Mouse (Mus musculus): ENCODE data around the gene Tusc2.

The Tusc2 gene

DNA sequence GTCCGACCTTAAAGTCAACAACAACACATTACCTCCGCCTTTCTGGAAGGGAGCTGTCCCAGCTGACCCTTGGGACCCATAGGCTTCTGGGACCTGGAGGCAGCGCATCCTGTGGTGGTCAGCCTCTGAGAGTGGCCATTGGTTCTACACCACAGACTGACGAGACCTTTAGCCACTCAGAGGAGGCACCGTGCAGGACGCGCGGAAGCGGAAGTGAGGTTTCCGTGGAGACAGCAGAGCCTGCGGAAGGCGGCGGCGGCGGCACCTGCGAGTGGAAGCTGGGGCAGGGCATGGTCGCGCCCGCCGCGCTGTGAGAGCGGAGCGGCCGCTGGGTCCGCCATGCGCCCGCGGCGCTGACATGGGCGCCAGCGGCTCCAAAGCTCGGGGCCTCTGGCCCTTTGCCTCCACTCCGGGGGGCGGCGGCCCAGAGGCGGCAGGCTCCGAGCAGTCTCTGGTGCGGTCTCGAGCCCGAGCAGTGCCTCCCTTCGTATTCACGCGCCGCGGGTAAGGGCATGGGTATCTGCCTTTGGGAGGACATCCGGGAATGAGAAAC, at the start of gene Tusc2:
TSS of gene Tusc2 (plus strand) at position 227 of the 553 bp plus-strand sequence.
- peak; percentile 91 for DNase-seq

DNA sequence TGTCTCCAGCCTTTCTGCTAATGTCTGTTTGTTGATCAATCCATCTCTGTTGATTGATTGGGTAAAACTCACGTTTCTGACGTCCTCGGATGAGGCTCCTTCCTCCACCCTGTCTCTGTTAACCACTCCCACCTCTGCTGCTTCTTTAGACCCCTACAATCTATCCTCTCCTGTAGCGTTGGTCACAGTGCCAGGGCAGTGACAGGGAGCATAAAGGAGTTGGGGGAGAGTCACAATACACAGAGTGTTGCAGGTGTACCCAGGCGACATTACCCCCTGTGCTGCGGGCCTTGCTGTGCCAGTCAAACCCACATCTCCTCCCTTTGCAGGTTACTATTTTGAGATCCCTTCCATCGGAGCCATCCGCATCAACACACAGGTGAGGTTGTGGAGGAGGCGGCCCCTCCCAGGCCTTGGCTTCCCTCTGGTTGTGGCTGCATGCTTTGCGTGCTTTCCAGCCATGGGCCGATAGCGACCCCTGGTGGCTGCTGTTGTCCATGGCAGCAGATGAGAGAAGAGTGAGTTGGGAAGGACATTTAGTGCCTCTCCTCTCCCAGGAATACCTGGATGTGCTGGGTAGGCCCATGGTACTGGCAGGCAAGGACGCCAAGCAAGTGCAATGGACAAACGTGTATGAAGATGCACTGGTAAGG, 48.6 kb upstream of the Tusc2 start:
- DNase-seq, result peak; percentile 91

DNA sequence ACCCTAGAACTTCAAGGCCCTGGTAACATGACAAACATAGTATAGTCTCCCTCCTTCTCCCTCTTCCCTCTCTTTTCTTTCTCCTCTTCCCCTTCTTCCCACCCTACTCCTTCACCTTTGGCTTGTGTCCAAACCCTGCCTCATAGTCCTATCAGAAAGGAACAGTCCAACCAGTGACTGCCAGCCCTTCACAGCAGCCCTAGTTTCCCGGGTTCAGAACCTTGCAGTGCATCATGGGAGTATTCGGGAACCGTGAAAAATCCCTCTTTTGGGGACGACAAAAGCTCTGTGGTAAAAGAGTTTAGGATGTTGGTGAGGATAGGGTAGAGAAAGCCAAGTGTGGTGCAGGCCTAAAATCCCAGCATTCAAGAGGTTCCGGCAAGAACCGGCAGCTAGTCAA, 42.7 kb upstream of the Tusc2 start:
- DNase-seq, result no peak

DNA sequence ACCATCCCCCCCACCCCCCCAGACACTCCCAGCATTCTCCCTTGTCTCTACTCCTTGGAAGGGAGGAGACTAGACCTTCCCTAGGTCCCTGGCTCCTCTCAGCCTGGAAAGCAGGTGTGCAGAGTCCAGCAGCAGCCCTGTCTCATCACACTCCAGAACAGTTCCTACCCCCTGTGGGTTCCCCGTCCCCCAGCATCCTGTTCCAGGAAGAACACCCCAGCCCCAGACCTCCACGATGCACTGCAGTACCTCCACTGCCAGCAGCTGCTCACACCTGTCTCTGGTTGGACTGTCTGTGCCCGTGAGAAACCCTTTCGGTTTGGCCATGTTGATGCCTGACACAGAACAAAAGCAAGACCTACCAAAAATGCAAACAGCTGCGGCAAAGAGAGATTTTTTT, 41.9 kb upstream of the Tusc2 start:
- DNase-seq, result no peak

DNA sequence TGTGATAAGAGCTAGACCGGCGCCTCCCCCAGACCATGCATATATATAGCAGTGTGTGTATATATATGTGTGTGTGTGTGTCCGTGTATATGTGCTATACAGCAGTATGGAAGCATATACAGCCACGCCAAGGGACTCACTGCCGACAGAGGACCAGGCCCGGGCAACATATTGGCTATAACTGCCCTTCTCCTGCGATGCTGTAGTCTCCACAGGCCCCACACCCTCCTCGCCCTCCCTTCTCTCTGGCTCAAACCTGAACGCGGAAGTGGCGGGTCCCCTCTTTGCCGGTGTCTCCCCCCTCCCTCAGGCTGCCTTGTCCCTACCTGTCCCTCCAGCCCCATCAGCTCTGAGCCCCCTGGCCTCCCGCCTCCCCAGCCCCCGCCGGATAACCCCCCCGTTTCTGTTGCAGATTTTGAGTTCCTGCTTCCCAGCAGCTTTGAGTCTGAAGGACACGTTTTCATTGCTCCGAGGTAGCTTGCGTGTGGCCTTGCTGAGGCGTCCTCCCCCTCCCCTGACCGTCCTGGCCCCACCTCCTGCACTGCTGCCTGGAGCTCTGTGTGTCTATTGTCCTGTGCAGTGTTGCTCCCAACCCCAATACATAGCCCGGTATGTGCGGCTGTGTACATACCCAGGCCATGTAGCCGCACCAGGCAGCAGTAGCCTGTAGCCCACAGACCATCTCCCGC, 41.2 kb upstream of the Tusc2 start:
- no peak for DNase-seq

DNA sequence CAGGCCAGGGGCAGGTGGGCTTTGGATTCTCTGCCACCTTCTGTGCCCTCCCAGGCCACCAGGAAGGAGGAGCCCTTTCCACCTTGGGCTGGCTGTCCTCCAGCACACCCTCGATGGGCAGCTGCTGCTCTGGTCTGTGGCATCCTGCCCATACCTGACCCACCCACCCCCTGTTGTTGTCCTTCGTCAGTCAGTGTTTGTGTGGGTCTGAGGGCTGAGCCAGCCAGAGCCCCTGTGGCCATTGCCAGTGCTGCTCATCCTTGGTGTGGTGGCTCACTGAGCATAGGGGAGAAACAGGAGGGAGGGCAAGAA, 40.7 kb upstream of the Tusc2 start:
- no peak for DNase-seq

DNA sequence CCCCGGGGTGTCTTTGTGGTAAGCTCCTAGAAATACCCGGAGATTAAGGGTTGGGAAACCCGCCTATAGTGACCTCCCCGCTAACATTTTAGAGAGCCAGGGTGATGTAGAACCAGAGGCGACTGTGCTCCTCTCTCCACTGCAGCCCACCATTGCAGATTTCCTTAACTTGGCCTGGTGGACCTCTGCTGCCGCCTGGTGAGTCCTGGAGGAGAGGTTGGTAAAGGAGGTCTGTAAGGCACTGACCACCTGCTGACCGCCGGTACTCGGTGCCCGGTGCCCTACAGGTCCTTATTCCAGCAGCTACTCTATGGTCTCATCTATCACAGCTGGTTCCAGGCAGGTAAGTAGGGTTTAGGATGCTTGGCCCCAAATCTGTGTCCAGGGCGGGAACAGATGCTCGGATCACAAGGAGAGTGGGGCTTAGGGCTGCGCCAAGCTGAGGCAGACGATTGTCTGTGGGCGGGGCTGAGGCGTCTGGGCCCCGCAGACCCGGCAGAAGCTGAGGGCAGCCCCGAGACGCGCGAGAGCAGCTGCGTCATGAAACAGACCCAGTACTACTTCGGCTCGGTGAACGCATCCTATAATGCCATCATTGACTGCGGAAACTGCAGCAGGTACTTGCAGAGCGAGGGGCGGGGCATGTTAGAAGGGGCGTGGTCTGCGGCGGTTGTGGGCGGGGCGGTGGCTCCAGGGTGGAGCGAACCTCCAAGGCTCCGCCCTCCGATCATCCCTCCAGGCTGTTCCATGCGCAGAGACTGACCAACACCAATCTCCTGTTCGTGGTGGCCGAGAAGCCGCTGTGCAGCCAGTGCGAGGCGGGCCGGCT, 36.6 kb upstream of the Tusc2 start:
- DNase-seq, result no peak

DNA sequence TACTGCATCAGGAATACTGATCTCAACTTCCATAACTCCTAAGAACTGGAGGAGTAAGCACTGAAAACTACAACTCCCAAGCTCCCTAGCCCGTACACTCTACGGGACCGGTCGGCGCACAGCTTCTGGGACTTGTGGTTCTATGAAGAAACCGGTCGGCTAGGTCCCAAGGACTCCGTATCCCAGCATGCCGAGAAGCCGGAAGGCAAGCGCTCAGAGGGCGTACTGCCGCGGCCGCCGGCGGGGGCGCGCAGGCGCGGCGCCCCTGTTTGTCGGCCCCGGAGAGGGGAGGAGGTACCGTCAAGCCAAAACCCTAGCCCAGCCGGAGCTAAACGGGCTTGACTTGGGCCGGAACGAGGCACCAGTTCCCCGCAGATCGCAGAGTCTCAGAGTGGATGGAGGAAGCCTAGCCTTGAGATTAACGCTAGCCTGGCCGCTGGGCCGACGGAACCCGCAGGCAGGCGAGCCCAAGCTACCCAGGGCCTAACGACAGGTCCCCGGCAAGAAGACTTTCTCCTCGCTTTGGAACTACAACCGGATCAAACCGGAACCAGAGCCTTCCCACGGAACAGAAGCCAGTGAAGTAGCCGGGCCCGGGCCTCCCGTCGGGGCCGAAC, 29.2 kb upstream of the Tusc2 start, which contains the start of gene Tmem115:
TSS of gene Tmem115 (plus strand) at position 155 of the 617 bp plus-strand sequence.
- peak; percentile 91 for DNase-seq

DNA sequence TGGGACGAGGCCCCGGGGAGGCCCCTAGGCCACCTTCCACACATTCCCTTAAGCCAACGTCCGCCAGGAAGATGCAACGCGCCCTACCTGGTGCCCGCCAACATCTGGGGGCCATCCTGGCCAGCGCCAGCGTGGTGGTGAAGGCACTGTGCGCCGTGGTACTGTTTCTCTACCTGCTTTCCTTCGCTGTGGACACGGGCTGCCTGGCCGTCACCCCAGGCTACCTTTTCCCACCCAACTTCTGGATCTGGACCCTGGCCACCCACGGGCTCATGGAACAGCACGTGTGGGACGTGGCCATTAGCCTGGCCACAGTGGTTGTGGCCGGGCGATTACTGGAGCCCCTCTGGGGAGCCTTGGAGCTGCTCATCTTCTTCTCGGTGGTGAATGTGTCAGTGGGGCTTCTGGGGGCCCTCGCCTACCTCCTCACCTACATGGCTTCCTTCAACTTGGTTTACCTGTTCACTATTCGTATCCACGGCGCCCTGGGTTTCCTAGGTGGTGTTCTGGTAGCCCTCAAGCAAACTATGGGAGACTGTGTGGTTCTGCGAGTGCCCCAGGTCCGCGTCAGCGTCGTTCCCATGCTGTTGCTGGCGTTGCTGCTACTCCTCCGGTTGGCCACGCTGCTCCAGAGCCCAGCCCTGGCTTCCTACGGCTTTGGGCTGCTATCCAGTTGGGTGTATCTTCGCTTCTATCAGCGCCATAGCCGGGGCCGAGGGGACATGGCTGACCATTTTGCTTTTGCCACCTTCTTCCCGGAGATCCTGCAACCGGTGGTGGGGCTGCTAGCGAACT, 28.4 kb upstream of the Tusc2 start:
- DNase-seq, result no peak

DNA sequence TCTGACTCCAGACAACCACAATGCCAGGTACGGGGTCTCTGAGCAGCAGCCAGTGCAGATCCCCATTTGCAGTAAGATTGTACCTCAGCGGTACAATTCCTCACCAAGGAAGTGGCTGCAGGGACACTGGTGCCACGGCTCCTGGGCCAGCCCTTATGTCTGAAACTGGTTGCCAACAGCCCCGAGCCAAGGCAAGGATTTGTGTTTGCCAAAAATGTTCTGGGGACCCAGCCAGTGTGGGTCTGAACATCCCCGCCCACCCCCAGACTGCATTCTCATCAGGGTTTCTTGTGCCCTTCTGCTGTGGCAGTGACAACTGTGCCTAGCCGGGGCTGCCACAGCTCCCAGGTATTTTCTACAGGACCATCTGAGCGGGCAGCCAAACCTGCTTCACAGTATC, 24.8 kb upstream of the Tusc2 start:
- no peak for DNase-seq

DNA sequence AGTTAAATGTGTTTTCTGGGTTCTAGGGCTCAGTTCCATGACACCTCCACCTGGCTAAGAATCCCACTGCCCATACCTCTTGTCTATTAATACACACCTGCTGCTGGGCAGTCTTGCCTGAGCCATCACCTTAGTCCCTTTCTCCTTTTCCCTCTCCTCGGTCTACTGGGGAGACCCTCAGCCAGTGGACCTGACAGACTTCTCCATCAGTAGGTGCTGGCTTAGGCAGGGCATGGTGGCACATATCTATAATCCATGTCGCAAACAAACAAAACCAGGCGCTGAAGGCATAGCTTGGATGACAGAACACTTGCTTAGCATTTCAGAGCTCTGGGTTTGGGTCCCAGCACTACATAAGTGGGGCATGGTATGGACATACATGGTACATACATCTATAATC, 24.3 kb upstream of the Tusc2 start:
- no peak for DNase-seq

DNA sequence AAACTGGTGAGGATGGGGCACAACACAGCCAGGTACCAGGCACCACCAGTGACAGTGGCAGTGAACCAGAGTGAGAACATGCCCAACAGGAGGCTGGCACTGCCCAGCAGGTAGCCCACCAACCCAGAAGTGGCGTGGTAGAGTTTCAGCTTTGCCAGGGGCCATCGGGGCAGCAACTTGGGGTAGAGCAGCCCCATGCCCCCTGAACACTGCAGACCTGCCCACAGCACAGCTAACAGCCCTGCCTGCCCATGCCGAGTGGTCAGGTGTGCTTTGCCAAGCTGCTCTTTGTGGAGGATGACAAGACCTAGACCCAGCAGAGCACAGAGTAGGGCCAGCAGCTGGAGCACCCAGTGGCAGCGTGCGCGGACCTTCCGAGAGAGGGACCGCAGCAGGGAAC, 23.1 kb upstream of the Tusc2 start:
- peak; percentile 32 for DNase-seq

DNA sequence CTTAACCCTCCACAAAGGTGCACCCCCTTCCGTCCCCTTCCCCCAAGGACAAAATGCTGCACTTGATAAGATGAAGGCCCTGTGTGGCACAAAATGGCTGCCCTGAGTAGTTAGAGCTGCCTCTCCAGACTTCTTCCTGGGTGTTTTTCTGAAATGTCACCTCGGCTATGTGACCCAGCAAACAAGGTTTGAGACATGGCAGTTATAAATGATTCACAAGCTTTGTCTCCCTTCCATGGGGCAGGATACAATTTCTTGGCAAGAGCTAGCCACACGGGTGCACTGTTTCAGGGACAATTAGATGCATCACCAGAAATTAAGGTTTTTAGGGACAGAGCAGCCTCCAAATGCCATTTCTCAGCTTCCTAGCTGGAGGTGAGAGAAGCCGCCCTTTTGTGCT, 22.6 kb upstream of the Tusc2 start:
- peak; percentile 18 for DNase-seq

DNA sequence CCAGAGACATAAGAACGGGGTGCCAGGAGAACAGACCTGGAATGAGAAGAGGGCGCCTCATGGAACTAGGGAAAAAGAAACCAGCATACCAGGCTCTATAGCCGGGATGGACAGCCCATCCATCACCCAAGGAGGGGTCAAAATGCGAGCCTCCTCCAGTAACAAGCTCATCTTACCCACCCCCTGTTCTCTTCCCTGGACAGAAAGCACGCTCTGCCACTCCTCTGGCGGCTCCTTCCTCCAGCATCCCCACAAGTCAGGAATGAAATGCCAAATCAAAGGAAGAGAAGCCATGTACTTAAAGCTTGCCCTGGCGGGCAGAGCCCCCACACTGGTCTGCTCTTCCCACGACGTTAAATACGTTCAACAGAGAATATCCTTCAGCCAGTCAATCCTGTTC, 22.1 kb upstream of the Tusc2 start:
- no peak for DNase-seq

DNA sequence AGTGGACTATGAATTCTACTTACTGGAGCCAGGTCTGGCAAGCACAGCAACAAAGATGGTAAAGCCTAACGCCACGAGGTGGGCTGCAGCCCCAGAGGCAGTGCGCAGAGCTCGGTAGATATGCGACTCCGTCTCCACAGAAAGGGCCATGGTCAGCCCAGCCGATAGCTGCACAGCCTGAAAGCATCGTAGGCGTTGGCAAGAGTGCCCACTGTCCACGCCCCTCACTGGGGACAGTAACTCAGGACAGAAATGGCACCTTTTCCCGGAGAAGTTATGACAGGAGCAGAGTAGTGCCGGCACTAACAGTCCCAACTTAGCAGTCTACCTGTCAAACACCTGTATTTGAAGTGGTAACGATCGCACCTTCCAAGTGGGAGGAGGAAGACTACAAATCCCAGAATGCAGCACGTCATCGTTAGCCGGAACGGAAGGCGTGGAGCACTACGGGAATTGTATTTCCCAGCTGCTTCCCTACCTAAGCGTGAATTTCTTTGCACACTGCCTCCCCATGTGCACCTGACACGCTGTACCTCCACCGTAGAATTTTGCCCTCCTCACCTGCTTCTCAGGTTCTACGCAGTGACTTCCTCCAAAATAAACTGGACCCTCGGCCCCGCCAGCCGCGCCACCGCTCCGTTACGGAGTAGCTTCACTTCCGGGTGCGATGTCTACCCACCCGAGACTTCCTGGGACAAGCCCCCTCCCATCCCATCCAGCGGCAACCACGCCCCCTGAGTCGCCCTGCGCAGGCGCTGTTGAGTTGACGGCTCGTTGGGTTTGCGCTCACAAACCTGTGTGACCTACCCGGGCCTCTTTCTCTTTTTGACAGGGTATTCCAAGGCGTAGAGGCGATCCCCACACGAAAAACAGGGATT, 21.3 kb upstream of the Tusc2 start, which contains the start of the genes Cyb561d2 and Nprl2:
TSS of gene Cyb561d2 (minus strand) at position 720 of the 878 bp plus-strand sequence.
TSS of gene Nprl2 (plus strand) at position 753 of the 878 bp plus-strand sequence.
- DNase-seq, result peak; percentile 94

DNA sequence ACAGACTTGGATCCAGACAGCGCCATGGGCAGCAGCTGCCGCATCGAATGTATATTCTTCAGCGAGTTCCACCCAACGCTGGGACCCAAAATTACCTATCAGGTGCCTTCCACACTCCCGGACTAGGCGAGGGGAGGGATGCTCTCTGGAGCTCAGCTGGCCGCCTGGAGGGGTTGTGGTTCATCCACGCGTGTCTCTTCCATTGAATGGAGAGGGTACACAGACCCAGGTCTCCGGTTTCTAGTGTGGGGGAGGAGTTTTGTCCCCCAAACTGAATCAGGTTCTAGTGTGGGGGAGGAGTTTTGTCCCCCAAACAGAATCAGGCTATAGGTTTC, 20.7 kb upstream of the Tusc2 start:
- no peak for DNase-seq

DNA sequence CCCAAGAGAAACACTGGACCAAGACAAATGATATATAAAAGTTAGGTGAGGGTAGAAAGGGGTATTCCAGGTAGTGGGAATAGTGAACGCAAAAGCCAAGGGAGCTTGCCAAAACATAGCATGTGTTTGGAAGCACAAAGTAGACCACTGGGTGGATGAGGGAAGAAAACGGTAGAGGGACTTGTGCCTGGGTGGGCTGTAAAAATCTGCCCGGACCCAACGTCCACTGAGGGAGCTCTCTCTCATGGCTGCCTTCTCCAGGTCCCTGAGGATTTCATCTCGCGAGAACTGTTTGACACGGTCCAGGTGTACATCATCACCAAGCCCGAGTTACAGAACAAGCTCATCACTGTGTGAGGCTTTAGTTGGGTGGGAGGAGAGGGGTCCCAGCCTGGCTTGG, 20.3 kb upstream of the Tusc2 start:
- peak; percentile 27 for DNase-seq

DNA sequence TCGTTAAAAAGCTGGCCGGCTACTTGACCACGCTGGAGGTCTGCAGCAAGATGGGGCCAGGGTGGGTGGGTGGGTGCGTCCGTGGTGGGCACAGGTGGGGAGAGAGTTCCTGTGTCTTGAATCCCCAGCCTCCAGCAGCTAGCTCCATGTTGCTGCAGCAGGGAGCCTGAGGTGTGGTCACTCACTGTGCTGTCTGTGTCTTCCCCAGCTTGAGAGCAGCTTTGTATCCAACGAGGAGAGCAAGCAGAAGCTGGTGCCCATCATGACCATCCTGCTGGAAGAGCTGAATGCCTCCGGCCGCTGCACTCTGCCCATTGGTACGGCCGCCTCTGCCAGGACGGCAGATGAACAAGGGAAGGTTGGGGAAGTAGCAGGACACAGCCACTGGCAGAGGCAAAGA, 19.8 kb upstream of the Tusc2 start:
- DNase-seq, result peak; percentile 23

DNA sequence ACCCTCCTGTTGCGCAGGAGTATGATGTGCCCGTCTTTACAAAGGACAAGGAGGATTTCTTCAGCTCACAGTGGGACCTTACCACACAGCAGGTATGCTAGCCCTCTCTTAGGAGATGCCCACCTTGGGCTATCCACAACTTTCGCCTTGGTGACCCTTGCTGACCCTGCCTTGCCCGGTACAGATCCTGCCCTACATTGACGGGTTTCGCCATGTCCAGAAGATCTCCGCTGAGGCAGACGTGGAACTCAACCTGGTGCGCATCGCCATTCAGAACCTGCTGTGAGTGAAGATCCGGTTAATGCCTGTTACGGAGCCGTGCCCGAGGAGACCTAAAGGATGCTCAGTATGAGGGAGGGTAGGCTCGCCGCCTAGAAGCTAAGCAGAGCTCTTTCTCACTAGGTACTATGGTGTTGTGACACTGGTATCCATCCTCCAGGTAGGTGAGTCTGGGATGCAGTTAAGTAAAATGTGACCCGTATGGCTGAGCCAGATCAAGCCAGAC, 18.8 kb upstream of the Tusc2 start:
- DNase-seq, result peak; percentile 31

DNA sequence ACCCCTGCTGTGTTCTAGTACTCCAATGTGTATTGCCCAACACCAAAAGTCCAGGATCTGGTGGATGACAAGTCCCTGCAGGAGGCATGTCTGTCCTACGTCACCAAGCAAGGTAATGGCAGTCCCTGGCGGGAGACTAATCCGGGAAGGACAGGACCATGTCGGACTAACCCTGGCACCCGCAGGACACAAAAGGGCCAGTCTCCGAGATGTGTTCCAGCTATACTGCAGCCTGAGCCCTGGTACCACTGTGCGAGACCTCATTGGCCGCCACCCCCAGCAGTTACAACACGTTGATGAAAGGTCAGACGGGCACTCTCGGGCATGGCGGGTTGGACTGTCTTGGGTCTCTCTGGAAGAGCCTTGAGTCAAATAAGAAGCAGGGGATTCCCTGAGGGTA, 18.3 kb upstream of the Tusc2 start:
- no peak for DNase-seq

DNA sequence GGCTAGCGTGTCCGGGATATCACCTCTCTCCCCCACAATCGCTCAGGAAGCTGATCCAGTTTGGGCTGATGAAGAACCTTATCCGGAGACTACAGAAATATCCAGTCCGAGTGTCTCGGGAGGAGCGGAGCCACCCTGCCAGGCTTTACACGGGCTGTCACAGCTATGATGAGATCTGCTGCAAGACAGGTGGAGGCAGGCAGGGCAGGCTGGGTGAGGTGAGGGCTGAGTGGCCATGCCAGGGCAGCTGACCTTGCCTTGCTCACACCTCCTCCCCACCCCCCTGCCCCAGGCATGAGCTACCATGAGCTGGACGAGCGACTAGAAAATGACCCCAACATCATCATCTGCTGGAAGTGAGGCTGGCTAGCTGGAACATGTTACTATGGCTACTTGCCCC, 17.9 kb upstream of the Tusc2 start:
- no peak for DNase-seq
